In the genomic region with DNA sequence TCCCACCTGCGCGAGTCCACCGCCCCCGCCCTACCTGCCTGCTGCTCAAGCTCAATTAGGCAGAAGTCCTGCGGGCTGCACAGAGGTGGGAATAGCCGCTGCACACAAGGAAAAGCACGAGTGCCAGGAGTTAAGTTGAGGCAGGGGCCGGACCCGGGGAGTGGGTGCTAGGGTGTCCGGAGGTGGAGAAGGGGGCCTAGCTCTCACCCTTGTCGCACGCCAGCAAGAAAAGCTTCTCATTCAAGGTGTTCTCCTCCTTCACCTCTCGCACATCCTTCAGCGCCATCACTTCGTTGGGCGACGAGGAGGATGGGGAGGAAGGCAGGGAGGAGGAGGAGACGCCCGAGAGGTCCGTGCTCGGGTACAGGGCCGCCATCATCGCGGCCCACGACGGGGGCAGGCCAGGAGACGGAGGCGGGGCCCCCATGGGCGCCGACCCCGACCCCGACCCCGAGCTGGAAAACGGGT, we compare ENCODE assay signal across 8 mouse cellular contexts. TPM values are rescaled to one million over a fixed set of nuclear protein-coding genes. Genes with fewer than 3 reads are reported as not detected.
DNase-seq lines count a peak whose midpoint lies in the region; ATAC-seq and TF ChIP-seq lines count a peak whose summit lies in the region.

No protein-coding gene starts in this region.

- no peaks in the 10 kb centered on the region for H3K36me3 ChIP-seq in lung, embryonic 14.5 days (ENCODE audit: insufficient read depth)
- H3K36me3 ChIP-seq in intestine, embryonic 14.5 days (ENCODE audit: control insufficient read depth, insufficient read depth, low read length), result no peaks in the 10 kb centered on the region
- H3K36me3 ChIP-seq in limb, embryonic 13.5 days, result no peaks in the 10 kb centered on the region
- no peaks in the 10 kb centered on the region for H3K36me3 ChIP-seq in neural tube, embryonic 15.5 days

- peak overlapping the region; percentile 81 for H3K4me3 ChIP-seq in lung, embryonic 14.5 days (ENCODE audit: low read depth, low read length)
- peak overlapping the region; percentile 78 for H3K4me3 ChIP-seq in intestine, embryonic 14.5 days (ENCODE audit: low read depth, low read length)
- peak overlapping the region; percentile 84 for H3K4me3 ChIP-seq in limb, embryonic 13.5 days
- H3K4me3 ChIP-seq in neural tube, embryonic 15.5 days (replicated peaks), result peak overlapping the region; percentile 86

- peaks cover 3% of the 10 kb centered on the region; the same call in 1 of the 2 replicates for H3K4me1 ChIP-seq in lung, embryonic 14.5 days (ENCODE audit: insufficient read depth)
- H3K4me1 ChIP-seq in intestine, embryonic 14.5 days (replicated peaks; ENCODE audit: control insufficient read depth, insufficient read depth, low read length), result peaks cover 2% of the 10 kb centered on the region; the same call in 1 of the 2 replicates
- peaks cover 18% of the 10 kb centered on the region for H3K4me1 ChIP-seq in limb, embryonic 13.5 days
- peaks cover 21% of the 10 kb centered on the region for H3K4me1 ChIP-seq in neural tube, embryonic 15.5 days

- peaks cover 12% of the 10 kb centered on the region; the same call in 1 of the 2 replicates for H3K27me3 ChIP-seq in lung, embryonic 14.5 days (ENCODE audit: insufficient read depth, low read length)
- 0 out of 2 replicates have a peak, but pooled peaks cover 4% of the 10 kb centered on the region for H3K27me3 ChIP-seq in intestine, embryonic 14.5 days (replicated peaks; ENCODE audit: control insufficient read depth, insufficient read depth, low read length)
- H3K27me3 ChIP-seq in limb, embryonic 13.5 days, result peaks cover 20% of the 10 kb centered on the region
- no peaks in the 10 kb centered on the region; the same call in 1 of the 2 replicates for H3K27me3 ChIP-seq in neural tube, embryonic 15.5 days (replicated peaks)

- 2% methylated on average over 29 of the region's 34 CpGs for WGBS in lung, embryonic 14.5 days
- WGBS in intestine, embryonic 14.5 days, result 1% methylated on average over 33 of the region's 34 CpGs
- under 1% methylated on average over 34 of the region's 34 CpGs for WGBS in limb, embryonic 13.5 days
- under 1% methylated on average over 30 of the region's 34 CpGs for WGBS in neural tube, embryonic 15.5 days

- H3K27ac ChIP-seq in lung, embryonic 14.5 days (ENCODE audit: low read depth), result no peak overlapping the region
- no peak overlapping the region for H3K27ac ChIP-seq in intestine, embryonic 14.5 days (ENCODE audit: low read depth)
- no peak overlapping the region for H3K27ac ChIP-seq in limb, embryonic 13.5 days
- peak overlapping the region; percentile 75 for H3K27ac ChIP-seq in neural tube, embryonic 15.5 days (replicated peaks)

- no peaks in the 10 kb centered on the region for H3K9me3 ChIP-seq in lung, embryonic 14.5 days (ENCODE audit: low read depth, low read length)
- H3K9me3 ChIP-seq in intestine, embryonic 14.5 days (ENCODE audit: control insufficient read depth, low read length), result no peaks in the 10 kb centered on the region
- H3K9me3 ChIP-seq in limb, embryonic 13.5 days, result no peaks in the 10 kb centered on the region
- H3K9me3 ChIP-seq in neural tube, embryonic 15.5 days (replicated peaks), result no peaks in the 10 kb centered on the region

- no peak for TF ChIP-seq CTCF in lung, embryonic 14.5 days (IDR thresholded peaks at IDR 0.05; ENCODE audit: low read depth)

- ATAC-seq in lung, embryonic 14.5 days (ENCODE audit: insufficient read depth), result peak; percentile 66
- ATAC-seq in intestine, embryonic 14.5 days (replicated peaks; ENCODE audit: low FRiP score, low TSS enrichment, low read depth), result peak; percentile 18
- ATAC-seq in limb, embryonic 13.5 days (ENCODE audit: low FRiP score, low read depth), result peak; percentile 65
- ATAC-seq in neural tube, embryonic 15.5 days (ENCODE audit: low FRiP score), result peak; percentile 78

- H3K4me2 ChIP-seq in lung, embryonic 14.5 days, result peak overlapping the region; percentile 91
- H3K4me2 ChIP-seq in intestine, embryonic 14.5 days (ENCODE audit: low read length), result peak overlapping the region; percentile 54
- H3K4me2 ChIP-seq in limb, embryonic 13.5 days (replicated peaks), result peak overlapping the region; percentile 80
- peak overlapping the region; percentile 89 for H3K4me2 ChIP-seq in neural tube, embryonic 15.5 days

- H3K9ac ChIP-seq in lung, embryonic 14.5 days, result peak overlapping the region; percentile 81
- H3K9ac ChIP-seq in intestine, embryonic 14.5 days (ENCODE audit: low read length), result peak overlapping the region; percentile 70
- peak overlapping the region; percentile 80 for H3K9ac ChIP-seq in limb, embryonic 13.5 days
- H3K9ac ChIP-seq in neural tube, embryonic 15.5 days (replicated peaks), result peak overlapping the region; percentile 86

- DNase-seq in lung, embryonic 14.5 days, result peak; percentile 22
- no peak for DNase-seq in lung, postnatal 25 days (ENCODE audit: low spot score)
- peak; percentile 38 for DNase-seq in cerebellum, adult 11 months
- peak; percentile 7 to 23 for DNase-seq in frontal cortex, adult 2 months (ENCODE audit: extremely low spot score in 1 of 2, low spot score in 1 of 2)
- DNase-seq in intestine, embryonic 14.5 days (ENCODE audit: low spot score), result peak; percentile 74
- DNase-seq in gastrocnemius, postnatal 25 days, result no peak

RNA-seq across cellular contexts. Expression of gene Trpc1, which starts 0.7 kb away (rescaled TPM):
- polyA plus RNA-seq in lung, embryonic 14.5 days (2014; fragmentation: Nextera tagmentation; extraction: Ambion mirVana), result 4.6 and 5.7 TPM in 2 replicates
- 19.4 and 22.4 TPM in 2 replicates for polyA plus RNA-seq in frontal cortex, adult 2 months (2012; rRNA removed)
- polyA plus RNA-seq in intestine, embryonic 14.5 days (2014; fragmentation: Nextera tagmentation; extraction: Ambion mirVana), result 5.7 and 6.5 TPM in 2 replicates
- polyA plus RNA-seq in limb, embryonic 13.5 days (2015; fragmentation: Nextera tagmentation; extraction: Ambion mirVana), result 2.0 and 3.2 TPM in 2 replicates
- polyA plus RNA-seq in neural tube, embryonic 15.5 days (2015; fragmentation: Nextera tagmentation; extraction: Ambion mirVana), result 7.6 and 9.6 TPM in 2 replicates
- 1 to 10 TPM in 1 of 2 experiments, under 1 TPM in 1; 0.64 to 1.2 TPM for total RNA-seq in gastrocnemius, postnatal 25 days (2021)

Comparison
In these comparisons a context has a peak if more than half of its experiments do, and no peak if none do; other contexts are left out.
1. DNase-seq: peak in lung, embryonic 14.5 days (single experiment), cerebellum, adult 11 months (single experiment), frontal cortex, adult 2 months (2 of 2) and intestine, embryonic 14.5 days (single experiment); none in lung, postnatal 25 days (single experiment) and gastrocnemius, postnatal 25 days (single experiment).
2. ATAC-seq: peak in every context shown above with its lines; median percentile 78 in neural tube, embryonic 15.5 days; 66 in lung, embryonic 14.5 days; 65 in limb, embryonic 13.5 days; 18 in intestine, embryonic 14.5 days.
3. Peak in every context shown above with its lines, with median percentiles within 50 percentile points of each other: H3K4me2 ChIP-seq, H3K4me3 ChIP-seq and H3K9ac ChIP-seq.